Mouse (Mus musculus): ENCODE data around the gene Gipc2. TPM values are rescaled to one million over a fixed set of nuclear protein-coding genes. Genes with fewer than 3 reads are reported as not detected.

Gipc2 gene
- polyA plus RNA-seq, 1 experiment: 19.9 TPM

GRCm38 (mm10) chr3:152186106-152186505 is 20.1 kb upstream of the Gipc2 start:
- Histone ChIP-seq H3K9ac (ENCODE audit: low read depth, poor library complexity, severe bottlenecking) (no peak overlapping the region), H3K27me3 (ENCODE audit: control insufficient read depth, insufficient read depth, low read length, poor library complexity, severe bottlenecking) (no peaks in the 10 kb centered on the region), H3K36me3 (ENCODE audit: control insufficient read depth, insufficient read depth, low read length, poor library complexity, severe bottlenecking) (no peaks in the 10 kb centered on the region), H3K4me3 (ENCODE audit: low read depth, low read length) (no peak overlapping the region), H3K4me1 (ENCODE audit: control insufficient read depth, insufficient read depth, low read length) (no peaks in the 10 kb centered on the region), H3K27ac (ENCODE audit: insufficient read depth, low read length) (no peak overlapping the region), H3K9me3 (replicated peaks; ENCODE audit: control insufficient read depth, insufficient read depth, low read length, poor library complexity, severe bottlenecking) (no peaks in the 10 kb centered on the region)
- TF ChIP-seq POLR2A (IDR thresholded peaks at IDR 0.05; ENCODE audit: insufficient read depth, low read length) (no peak), CTCF (IDR thresholded peaks at IDR 0.05; ENCODE audit: low read depth, low read length) (no peak), EP300 (IDR thresholded peaks at IDR 0.05; ENCODE audit: insufficient read depth, low read depth, low read length) (no peak)

- Histone ChIP-seq H3K4me3 (ENCODE audit: low read depth, low read length) (no peak overlapping the region), H3K36me3 (ENCODE audit: control insufficient read depth, insufficient read depth, low read length, poor library complexity, severe bottlenecking) (no peaks in the 10 kb centered on the region), H3K9ac (ENCODE audit: low read depth, poor library complexity, severe bottlenecking) (no peak overlapping the region), H3K27me3 (ENCODE audit: control insufficient read depth, insufficient read depth, low read length, poor library complexity, severe bottlenecking) (no peaks in the 10 kb centered on the region), H3K27ac (ENCODE audit: insufficient read depth, low read length) (no peak overlapping the region), H3K4me1 (ENCODE audit: control insufficient read depth, insufficient read depth, low read length) (no peaks in the 10 kb centered on the region), H3K9me3 (replicated peaks; ENCODE audit: control insufficient read depth, insufficient read depth, low read length, poor library complexity, severe bottlenecking) (no peaks in the 10 kb centered on the region)
- no peak for TF ChIP-seq EP300 (IDR thresholded peaks at IDR 0.05; ENCODE audit: insufficient read depth, low read depth, low read length)
- TF ChIP-seq POLR2A (IDR thresholded peaks at IDR 0.05; ENCODE audit: insufficient read depth, low read length): no peak
- TF ChIP-seq CTCF (IDR thresholded peaks at IDR 0.05; ENCODE audit: low read depth, low read length): no peak
Measured at GRCm38 (mm10) chr3:152183522-152183921, 17.5 kb upstream of the Gipc2 start.

- Histone ChIP-seq H3K27me3 (ENCODE audit: control insufficient read depth, insufficient read depth, low read length, poor library complexity, severe bottlenecking) (no peaks in the 10 kb centered on the region), H3K9me3 (replicated peaks; ENCODE audit: control insufficient read depth, insufficient read depth, low read length, poor library complexity, severe bottlenecking) (no peaks in the 10 kb centered on the region), H3K9ac (ENCODE audit: low read depth, poor library complexity, severe bottlenecking) (no peak overlapping the region), H3K4me3 (ENCODE audit: low read depth, low read length) (no peak overlapping the region), H3K36me3 (ENCODE audit: control insufficient read depth, insufficient read depth, low read length, poor library complexity, severe bottlenecking) (no peaks in the 10 kb centered on the region), H3K27ac (ENCODE audit: insufficient read depth, low read length) (no peak overlapping the region), H3K4me1 (ENCODE audit: control insufficient read depth, insufficient read depth, low read length) (no peaks in the 10 kb centered on the region)
- TF ChIP-seq EP300 (IDR thresholded peaks at IDR 0.05; ENCODE audit: insufficient read depth, low read depth, low read length) (no peak), CTCF (IDR thresholded peaks at IDR 0.05; ENCODE audit: low read depth, low read length) (no peak), POLR2A (IDR thresholded peaks at IDR 0.05; ENCODE audit: insufficient read depth, low read length) (no peak)
Measured at GRCm38 (mm10) chr3:152180624-152181023, 14.6 kb upstream of the Gipc2 start.

GRCm38 (mm10) chr3:152179285-152179684 is 13.3 kb upstream of the Gipc2 start:
- Histone ChIP-seq H3K4me3 (ENCODE audit: low read depth, low read length) (no peak overlapping the region), H3K9ac (ENCODE audit: low read depth, poor library complexity, severe bottlenecking) (no peak overlapping the region), H3K27ac (ENCODE audit: insufficient read depth, low read length) (no peak overlapping the region), H3K9me3 (replicated peaks; ENCODE audit: control insufficient read depth, insufficient read depth, low read length, poor library complexity, severe bottlenecking) (no peaks in the 10 kb centered on the region), H3K27me3 (ENCODE audit: control insufficient read depth, insufficient read depth, low read length, poor library complexity, severe bottlenecking) (no peaks in the 10 kb centered on the region), H3K36me3 (ENCODE audit: control insufficient read depth, insufficient read depth, low read length, poor library complexity, severe bottlenecking) (no peaks in the 10 kb centered on the region), H3K4me1 (ENCODE audit: control insufficient read depth, insufficient read depth, low read length) (no peaks in the 10 kb centered on the region)
- no peak for TF ChIP-seq POLR2A (IDR thresholded peaks at IDR 0.05; ENCODE audit: insufficient read depth, low read length)
- TF ChIP-seq CTCF (IDR thresholded peaks at IDR 0.05; ENCODE audit: low read depth, low read length): no peak

GRCm38 (mm10) chr3:152178816-152179215 is 12.8 kb upstream of the Gipc2 start:
- Histone ChIP-seq H3K9me3 (replicated peaks; ENCODE audit: control insufficient read depth, insufficient read depth, low read length, poor library complexity, severe bottlenecking) (no peaks in the 10 kb centered on the region), H3K27ac (ENCODE audit: insufficient read depth, low read length) (no peak overlapping the region), H3K4me1 (ENCODE audit: control insufficient read depth, insufficient read depth, low read length) (no peaks in the 10 kb centered on the region), H3K9ac (ENCODE audit: low read depth, poor library complexity, severe bottlenecking) (no peak overlapping the region), H3K27me3 (ENCODE audit: control insufficient read depth, insufficient read depth, low read length, poor library complexity, severe bottlenecking) (no peaks in the 10 kb centered on the region), H3K36me3 (ENCODE audit: control insufficient read depth, insufficient read depth, low read length, poor library complexity, severe bottlenecking) (no peaks in the 10 kb centered on the region), H3K4me3 (ENCODE audit: low read depth, low read length) (no peak overlapping the region)
- no peak for TF ChIP-seq CTCF (IDR thresholded peaks at IDR 0.05; ENCODE audit: low read depth, low read length)
- no peak for TF ChIP-seq POLR2A (IDR thresholded peaks at IDR 0.05; ENCODE audit: insufficient read depth, low read length)
- TF ChIP-seq EP300 (IDR thresholded peaks at IDR 0.05; ENCODE audit: insufficient read depth, low read depth, low read length): no peak

GRCm38 (mm10) chr3:152172322-152172935 is 6.4 kb upstream of the Gipc2 start:
- H3K4me3 ChIP-seq (ENCODE audit: low read depth, low read length): no peak overlapping the region
- H3K27me3 ChIP-seq (ENCODE audit: control insufficient read depth, insufficient read depth, low read length, poor library complexity, severe bottlenecking): no peaks in the 10 kb centered on the region
- no peak overlapping the region for H3K27ac ChIP-seq (ENCODE audit: insufficient read depth, low read length)
- no peaks in the 10 kb centered on the region for H3K36me3 ChIP-seq (ENCODE audit: control insufficient read depth, insufficient read depth, low read length, poor library complexity, severe bottlenecking)
- no peaks in the 10 kb centered on the region for H3K4me1 ChIP-seq (ENCODE audit: control insufficient read depth, insufficient read depth, low read length)
- TF ChIP-seq EP300 (IDR thresholded peaks at IDR 0.05; ENCODE audit: insufficient read depth, low read depth, low read length): no peak
- TF ChIP-seq POLR2A (IDR thresholded peaks at IDR 0.05; ENCODE audit: insufficient read depth, low read length): no peak
- TF ChIP-seq CTCF (IDR thresholded peaks at IDR 0.05; ENCODE audit: low read depth, low read length): no peak
- no peaks in the 10 kb centered on the region for H3K9me3 ChIP-seq (replicated peaks; ENCODE audit: control insufficient read depth, insufficient read depth, low read length, poor library complexity, severe bottlenecking)
- H3K9ac ChIP-seq (ENCODE audit: low read depth, poor library complexity, severe bottlenecking): no peak overlapping the region
